Mouse (Mus musculus) midbrain, postnatal 0 days (tissue): ENCODE data around the gene Rps15. TPM values are rescaled to one million over a fixed set of nuclear protein-coding genes. Genes with fewer than 3 reads are reported as not detected.

Experiments
- ATAC-seq: fragments of 200-750 bp; cut with Nextera tagmentation; 2 replicates; pipeline ENCODE4 v1.8.0; 2017; ENCODE audit warnings: moderate number of reproducible peaks, mild to moderate bottlenecking, moderate TSS enrichment, moderate library complexity; ENCODE audit not compliant: low FRiP score
- DNase-seq: peaks from one replicate; pipeline ENCODE4 v3.0.0-alpha.2; 2015; ENCODE audit warnings: low spot score
- H3K27ac ChIP-seq: fragments of 300-500 bp; sonication (generic); 2 replicates; pipeline ENCODE4 v1.5.1; 2014; ENCODE audit warnings: low read depth, mild to moderate bottlenecking, low read length, mixed read lengths
- H3K27me3 ChIP-seq: fragments of 300-500 bp; sonication (generic); 2 replicates; pipeline ENCODE4 v1.6.1; 2014; ENCODE audit warnings: low read length, control low read depth, mixed read lengths; ENCODE audit not compliant: insufficient read depth
- H3K36me3 ChIP-seq: fragments of 300-500 bp; sonication (generic); 2 replicates; pipeline ENCODE4 v1.6.1; 2014; ENCODE audit warnings: low read length, control low read depth, mixed read lengths; ENCODE audit not compliant: insufficient read depth
- H3K4me1 ChIP-seq: fragments of 300-500 bp; sonication (generic); 2 replicates; pipeline ENCODE4 v1.6.1; 2014; ENCODE audit warnings: mild to moderate bottlenecking, control low read depth, antibody characterized with exemption, low read length, mixed read lengths; ENCODE audit not compliant: insufficient read depth
- H3K4me2 ChIP-seq: fragments of 300-500 bp; sonication (generic); 2 replicates; pipeline ENCODE4 v1.6.1; 2014; ENCODE audit warnings: low read depth, mild to moderate bottlenecking, low read length, mixed read lengths; ENCODE audit not compliant: poor library complexity, severe bottlenecking
- H3K4me3 ChIP-seq: fragments of 300-500 bp; sonication (generic); 2 replicates; pipeline ENCODE4 v1.5.1; 2014; ENCODE audit warnings: low read depth, mild to moderate bottlenecking, low read length, moderate library complexity
- H3K9ac ChIP-seq: fragments of 300-500 bp; sonication (generic); replicated peaks from 2 replicates; pipeline ENCODE4 v1.6.1; 2014; ENCODE audit warnings: mild to moderate bottlenecking, low read length, moderate library complexity, mixed read lengths; ENCODE audit not compliant: poor library complexity, severe bottlenecking
- H3K9me3 ChIP-seq: fragments of 300-500 bp; sonication (generic); 2 replicates; pipeline ENCODE4 v1.6.1; 2016; ENCODE audit warnings: low read length, control low read depth
- CTCF ChIP-seq: IDR thresholded peaks from 2 replicates; pipeline ENCODE4 v1.5.1; 2016; ENCODE audit warnings: antibody characterized with exemption, mild to moderate bottlenecking
- WGBS: fragments of 180-500 bp; shearing (Covaris S2); extraction: QIAGEN DNeasy Blood & Tissue Kit; methylation state at CpG from one replicate; pipeline ENCODE4 v1.1.7; 2014; 5-methylcytosine and 5-hydroxymethylcytosine counted together
- polyA plus RNA-seq: library from polyadenylated mRNA; unstranded; fragments of >200 nt; fragmentation: Nextera tagmentation; extraction: Ambion mirVana; gene quantifications from 2 replicates; pipeline ENCODE4 v1.2.1, GENCODE M21; 2015
- total RNA-seq: library from RNA; depleted of rRNA; stranded (reverse); fragments of >200 nt; gene quantifications from 2 replicates; pipeline ENCODE4 v1.2.3, GENCODE M21; 2014

Gene Rps15
- total and polyA plus RNA-seq, 2 experiments from 2014 or later = 633 to 1,162 TPM

DNA sequence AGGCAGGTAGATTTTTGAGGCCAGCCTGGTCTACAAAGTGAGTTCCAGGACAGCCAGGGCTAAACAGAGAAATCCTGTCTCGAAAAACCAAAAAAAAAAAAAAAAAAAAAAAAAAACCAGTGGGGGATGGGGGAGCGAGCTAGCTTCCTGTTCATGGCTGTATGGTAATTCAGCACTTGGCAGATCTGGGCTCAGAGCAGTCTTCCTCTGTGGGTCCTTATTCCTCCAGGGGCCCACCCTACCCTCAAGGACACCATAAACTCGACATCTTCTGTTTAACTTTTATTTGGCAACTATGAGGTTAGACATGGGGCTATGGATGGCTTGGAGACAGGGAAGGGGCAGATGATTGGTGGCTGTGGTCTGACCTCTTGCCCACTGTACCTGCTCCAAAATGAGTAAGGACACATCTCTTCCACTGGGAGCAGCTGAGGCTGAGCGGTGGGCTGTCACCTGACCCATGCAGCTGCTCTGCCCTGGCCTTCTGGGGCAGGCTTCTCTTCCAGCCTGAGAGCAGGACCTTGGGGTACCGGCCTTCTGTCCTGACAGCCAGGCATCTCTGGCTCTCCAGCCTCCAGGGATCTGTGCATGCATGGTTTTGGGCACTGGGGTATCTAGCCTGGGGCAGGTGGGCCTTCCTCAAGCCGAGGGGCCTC, 28.9 kb downstream of the Rps15 start:
- H3K4me1 ChIP-seq = peaks cover 7% of the 10 kb centered on the region
- 74% methylated on average over 6 of the region's 6 CpGs for WGBS
- DNase-seq = no peak

GRCm38 (mm10) chr10:80321670-80322581, 29.7 kb downstream of the Rps15 start:
- no peak for TF ChIP-seq CTCF
- Histone ChIP-seq H3K4me1 (peaks cover 7% of the 10 kb centered on the region), H3K27ac (no peak overlapping the region), H3K9me3 (no peaks in the 10 kb centered on the region), H3K9ac (no peak overlapping the region), H3K4me3 (no peak overlapping the region), H3K36me3 (peaks cover 12% of the 10 kb centered on the region), H3K4me2 (peak overlapping the region; percentile 90; the same call in 1 of the 2 replicates), H3K27me3 (no peaks in the 10 kb centered on the region)
- DNase-seq (no peak), ATAC-seq (no peak)
- WGBS = 92% methylated on average over 21 of the region's 21 CpGs

More for the DNA sequence above, 28.9 kb downstream of the Rps15 start:
- ATAC-seq = no peak
- TF ChIP-seq CTCF = no peak
- Histone ChIP-seq H3K4me3 (no peak overlapping the region), H3K27ac (no peak overlapping the region), H3K36me3 (peaks cover 20% of the 10 kb centered on the region), H3K4me2 (no peak overlapping the region), H3K9ac (no peak overlapping the region), H3K9me3 (no peaks in the 10 kb centered on the region), H3K27me3 (no peaks in the 10 kb centered on the region)

GRCm38 (mm10) chr10:80322811-80323211, 30.6 kb downstream of the Rps15 start:
- H3K9me3 ChIP-seq = no peaks in the 10 kb centered on the region
- H3K36me3 ChIP-seq = peaks cover 4% of the 10 kb centered on the region
- H3K4me1 ChIP-seq = peaks cover 7% of the 10 kb centered on the region
- H3K4me3 ChIP-seq = peak overlapping the region; percentile 51
- DNase-seq (no peak), ATAC-seq (no peak)
- H3K27ac ChIP-seq = 0 out of 2 replicates have a peak overlapping the region, but pooled peaks have one; percentile 13
- peak overlapping the region; percentile 90 for H3K4me2 ChIP-seq
- no peaks in the 10 kb centered on the region for H3K27me3 ChIP-seq
- H3K9ac ChIP-seq = peak overlapping the region; percentile 61
- 4% methylated on average over 27 of the region's 28 CpGs for WGBS
- TF ChIP-seq CTCF = peak; percentile 33; the same call in 1 of the 2 replicates

GRCm38 (mm10) chr10:80323261-80324119, 31.2 kb downstream of the Rps15 start:
- Histone ChIP-seq H3K4me2 (peak overlapping the region; percentile 90), H3K9me3 (no peaks in the 10 kb centered on the region), H3K27ac (peak overlapping the region; percentile 13; the same call in 1 of the 2 replicates), H3K4me3 (peak overlapping the region; percentile 51), H3K27me3 (no peaks in the 10 kb centered on the region), H3K36me3 (0 out of 2 replicates have a peak, but pooled peaks cover 3% of the 10 kb centered on the region), H3K9ac (peak overlapping the region; percentile 61), H3K4me1 (peaks cover 7% of the 10 kb centered on the region)
- DNase-seq (no peak), ATAC-seq (0 out of 2 replicates have a peak, but pooled peaks have one; percentile 12)
- WGBS = 1% methylated on average over 38 of the region's 46 CpGs
- no peak for TF ChIP-seq CTCF
